In the genomic region with DNA sequence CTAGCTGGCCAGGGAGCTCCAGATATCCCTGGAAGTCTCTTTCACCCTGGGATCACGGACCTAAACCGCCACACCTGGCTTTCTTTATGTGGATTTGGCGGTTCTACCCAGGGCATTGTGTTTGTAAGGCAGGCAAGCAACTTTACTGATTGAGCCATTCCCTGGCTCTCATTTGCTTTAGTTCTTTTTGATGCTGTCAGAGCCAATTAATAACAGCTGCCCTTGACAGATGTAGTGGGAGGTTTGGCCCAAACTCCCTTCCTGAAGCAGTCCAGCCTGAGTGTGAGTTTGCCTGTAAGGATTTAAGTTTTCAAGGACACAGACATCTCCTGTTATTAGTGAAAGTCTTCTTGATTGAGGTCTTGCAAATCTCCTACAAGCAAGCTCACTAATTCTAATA, we compare ENCODE assay signal across 35 mouse cellular contexts.
DNase-seq lines count a peak whose midpoint lies in the region; ATAC-seq lines count a peak whose summit lies in the region.
"Had no signal": no experiment of that assay in that cellular context is flagged by ENCODE, and none has a peak within 500 bp of the region (broad histone marks: within the 10 kb centered on the region; RNA-seq: fewer than 3 reads in every experiment).

No protein-coding gene starts in this region.

- H3K4me1 ChIP-seq in heart, embryonic 10.5 days = no peaks in the 10 kb centered on the region
- peaks cover 22% of the 10 kb centered on the region for H3K4me1 ChIP-seq in limb, embryonic 12.5 days (replicated peaks)
- H3K4me1 ChIP-seq: forebrain, embryonic 12.5 days; liver, embryonic 13.5 days; megakaryocyte, embryonic 14.5 days; midbrain, embryonic 12.5 days; neural tube, embryonic 12.5 days had no signal

- H3K27me3 ChIP-seq in heart, embryonic 10.5 days (ENCODE audit: insufficient read depth, poor library complexity, severe bottlenecking) = no peaks in the 10 kb centered on the region; the same call in 1 of the 2 replicates
- no peaks in the 10 kb centered on the region for H3K27me3 ChIP-seq in limb, embryonic 12.5 days
- H3K27me3 ChIP-seq: embryonic facial prominence, embryonic 13.5 days; liver, embryonic 13.5 days; megakaryocyte, embryonic 14.5 days; midbrain, embryonic 12.5 days; neural tube, embryonic 12.5 days had no signal

- peak; percentile 45 for DNase-seq in heart, postnatal 10 days
- DNase-seq in heart, embryonic 10.5 days (ENCODE audit: low spot score) = no peak
- peak; percentile 95 for DNase-seq in fat pad, adult 2 months (ENCODE audit: extremely low read depth, low read depth, low spot score)
- DNase-seq in layer of hippocampus, postnatal 10 days (ENCODE audit: low spot score in 2 of 2) = no peak
- DNase-seq in cerebellum, adult 18-20 months = no peak
- DNase-seq: adrenal gland, postnatal 36 days; B cell, adult 2 months; cerebellum, adult 2 months; cerebellum, postnatal 14 days; forebrain, postnatal 0 days; gastrocnemius, postnatal 14 days; kidney, adult 9 months; kidney, postnatal 25 days; left cerebral cortex, postnatal 4 days; liver, embryonic 13.5 days; lung, adult 18-20 months; lung, postnatal 4 days; right cerebral cortex, adult 18-20 months; right cerebral cortex, postnatal 4 days; thymus, adult 2 months; thymus, postnatal 4 days had no signal

- no peak for ATAC-seq in limb, embryonic 12.5 days (ENCODE audit: insufficient number of reproducible peaks, insufficient read depth, low FRiP score, low TSS enrichment, low read depth)
- ATAC-seq: forebrain, postnatal 0 days; intestine, postnatal 0 days; lung, postnatal 0 days had no signal

- WGBS in heart, embryonic 10.5 days = 77% methylated on average over 3 of the region's 3 CpGs
- 37% methylated on average over 3 of the region's 3 CpGs for WGBS in limb, embryonic 12.5 days

- H3K4me2 ChIP-seq in limb, embryonic 12.5 days = no peak overlapping the region
- H3K4me2 ChIP-seq: embryonic facial prominence, embryonic 13.5 days; forebrain, embryonic 12.5 days; hindbrain, embryonic 14.5 days; liver, embryonic 13.5 days; midbrain, embryonic 12.5 days; neural tube, embryonic 12.5 days had no signal

- intact Hi-C loops in heart, postnatal 10 days (cut with DNase I) = no loop called here

- no peak overlapping the region for H3K27ac ChIP-seq in heart, embryonic 10.5 days
- peak overlapping the region; percentile 81 for H3K27ac ChIP-seq in limb, embryonic 12.5 days
- H3K27ac ChIP-seq: embryonic facial prominence, embryonic 13.5 days; forebrain, embryonic 12.5 days; heart, adult 2 months; hindbrain, embryonic 14.5 days; layer of hippocampus, adult 2 months; liver, embryonic 13.5 days; midbrain, embryonic 12.5 days; neural tube, embryonic 12.5 days; stomach, postnatal 0 days had no signal

- no peaks in the 10 kb centered on the region for H3K36me3 ChIP-seq in heart, embryonic 10.5 days
- H3K36me3 ChIP-seq in limb, embryonic 12.5 days = no peaks in the 10 kb centered on the region
- H3K36me3 ChIP-seq: embryonic facial prominence, embryonic 13.5 days; forebrain, embryonic 12.5 days; liver, embryonic 13.5 days; midbrain, embryonic 12.5 days; neural tube, embryonic 12.5 days had no signal

- no peak overlapping the region for H3K4me3 ChIP-seq in heart, embryonic 10.5 days
- H3K4me3 ChIP-seq in limb, embryonic 12.5 days (replicated peaks) = no peak overlapping the region
- H3K4me3 ChIP-seq: embryonic facial prominence, embryonic 13.5 days; erythroblast, embryonic 14.5 days; forebrain, embryonic 12.5 days; heart, adult 2 months; layer of hippocampus, adult 2 months; liver, embryonic 13.5 days; megakaryocyte, embryonic 14.5 days; midbrain, embryonic 12.5 days; myocyte; neural tube, embryonic 12.5 days had no signal

- no peak overlapping the region for H3K9ac ChIP-seq in limb, embryonic 12.5 days (replicated peaks)
- H3K9ac ChIP-seq: embryonic facial prominence, embryonic 13.5 days; forebrain, embryonic 12.5 days; forebrain, postnatal 0 days; hindbrain, embryonic 14.5 days; liver, embryonic 13.5 days; midbrain, embryonic 12.5 days; neural tube, embryonic 12.5 days had no signal

- H3K9me3 ChIP-seq in heart, embryonic 10.5 days = no peaks in the 10 kb centered on the region
- no peaks in the 10 kb centered on the region for H3K9me3 ChIP-seq in limb, embryonic 12.5 days
- H3K9me3 ChIP-seq: embryonic facial prominence, embryonic 13.5 days; forebrain, embryonic 12.5 days; liver, embryonic 13.5 days; megakaryocyte, embryonic 14.5 days; midbrain, embryonic 12.5 days; neural tube, embryonic 12.5 days had no signal

Comparison
In these comparisons a context has a peak if more than half of its experiments do, and no peak if none do; other contexts are left out.
1. DNase-seq: peak in heart, postnatal 10 days (2 of 2) and fat pad, adult 2 months (single experiment); none in heart, embryonic 10.5 days (single experiment), layer of hippocampus, postnatal 10 days (0 of 2) and cerebellum, adult 18-20 months (0 of 2).